Mouse (Mus musculus) granulocyte monocyte progenitor cell, adult 5-6 weeks (primary cell): ENCODE data around the gene Ccdc63. TPM values are rescaled to one million over a fixed set of nuclear protein-coding genes. Genes with fewer than 3 reads are reported as not detected.

ENCODE experiments used
- total RNA-seq, 2 experiments: library from RNA; stranded (forward) in 1 of 2; stranded (reverse) in 1 of 2; fragments of 200-712, 200-1000 nt in 1 of 2; fragments of >200 nt in 1 of 2; fragmentation: Nextera tagmentation in 1 of 2; gene quantifications; 2 replicates each; pipeline ENCODE4 v1.2.3; 2014 to 2017

Ccdc63 gene
- total RNA-seq, 2 experiments from 2014 or later: 2.0 TPM; not detected in 1

Other genes starting within 250 kb of the Ccdc63 start
- gene Cux2, start 90.7 kb downstream of the Ccdc63 start, total RNA-seq (2014; fragmentation: Nextera tagmentation): 3.3 TPM in 1 of 2 replicates, not detected in the other
- gene Cux2, start 90.7 kb downstream of the Ccdc63 start, total RNA-seq (2017): 1.9 TPM in 1 of 2 replicates, not detected in the other
- gene Myl2, start 39.9 kb downstream of the Ccdc63 start, total RNA-seq (2014; fragmentation: Nextera tagmentation): not detected in 2 replicates
- gene Myl2, start 39.9 kb downstream of the Ccdc63 start, total RNA-seq (2017): not detected in 2 replicates
- 284 and 366 TPM in 2 replicates for gene Ppp1cc, start 17.5 kb upstream of the Ccdc63 start, total RNA-seq (2014; fragmentation: Nextera tagmentation)
- gene Ppp1cc, start 17.5 kb upstream of the Ccdc63 start, total RNA-seq (2017): 247 and 254 TPM in 2 replicates
- gene Hvcn1, start 66.0 kb upstream of the Ccdc63 start, total RNA-seq (2014; fragmentation: Nextera tagmentation): 53.8 and 59.5 TPM in 2 replicates
- 66.8 and 84.3 TPM in 2 replicates for gene Hvcn1, start 66.0 kb upstream of the Ccdc63 start, total RNA-seq (2017)
- 7.2 and 9.3 TPM in 2 replicates for gene Tctn1, start 123.6 kb upstream of the Ccdc63 start, total RNA-seq (2014; fragmentation: Nextera tagmentation)
- 1.8 and 4.3 TPM in 2 replicates for gene Tctn1, start 123.6 kb upstream of the Ccdc63 start, total RNA-seq (2017)
- gene Pptc7, start 143.5 kb upstream of the Ccdc63 start, total RNA-seq (2014; fragmentation: Nextera tagmentation): 12.0 and 14.8 TPM in 2 replicates
- gene Pptc7, start 143.5 kb upstream of the Ccdc63 start, total RNA-seq (2017): 17.2 TPM in 2 replicates
- gene Rad9b, start 213.4 kb upstream of the Ccdc63 start, total RNA-seq (2014; fragmentation: Nextera tagmentation): 1.2 and 3.3 TPM in 2 replicates
- gene Rad9b, start 213.4 kb upstream of the Ccdc63 start, total RNA-seq (2017): 4.6 and 5.6 TPM in 2 replicates
- gene Vps29, start 213.5 kb upstream of the Ccdc63 start, total RNA-seq (2014; fragmentation: Nextera tagmentation): 118 and 128 TPM in 2 replicates
- 89.8 and 105 TPM in 2 replicates for gene Vps29, start 213.5 kb upstream of the Ccdc63 start, total RNA-seq (2017)
- gene Gpn3, start 231.1 kb upstream of the Ccdc63 start, total RNA-seq (2014; fragmentation: Nextera tagmentation): 35.0 and 59.8 TPM in 2 replicates
- 42.2 and 51.9 TPM in 2 replicates for gene Gpn3, start 231.1 kb upstream of the Ccdc63 start, total RNA-seq (2017)
- 13.4 and 21.1 TPM in 2 replicates for gene Fam216a, start 231.5 kb upstream of the Ccdc63 start, total RNA-seq (2014; fragmentation: Nextera tagmentation)
- gene Fam216a, start 231.5 kb upstream of the Ccdc63 start, total RNA-seq (2017): 51.9 and 57.9 TPM in 2 replicates